Mouse (Mus musculus): ENCODE measurements around the gene Aldh1b1.

- TF ChIP-seq CEBPB (IDR thresholded peaks at IDR 0.05; ENCODE audit: low read depth) (no peak), MYOG (IDR thresholded peaks at IDR 0.05; ENCODE audit: control insufficient read depth, extremely low read depth, insufficient read length) (no peak), CTCF (IDR thresholded peaks at IDR 0.05; ENCODE audit: control insufficient read depth, insufficient read depth, insufficient read length) (no peak), MAX (IDR thresholded peaks at IDR 0.05) (no peak)
Measured at GRCm38 (mm10) chr4:45783671-45784070, 15.2 kb upstream of the Aldh1b1 start.
